Mouse (Mus musculus): ENCODE results near the gene Wbp1l.

Wbp1l gene

DNA sequence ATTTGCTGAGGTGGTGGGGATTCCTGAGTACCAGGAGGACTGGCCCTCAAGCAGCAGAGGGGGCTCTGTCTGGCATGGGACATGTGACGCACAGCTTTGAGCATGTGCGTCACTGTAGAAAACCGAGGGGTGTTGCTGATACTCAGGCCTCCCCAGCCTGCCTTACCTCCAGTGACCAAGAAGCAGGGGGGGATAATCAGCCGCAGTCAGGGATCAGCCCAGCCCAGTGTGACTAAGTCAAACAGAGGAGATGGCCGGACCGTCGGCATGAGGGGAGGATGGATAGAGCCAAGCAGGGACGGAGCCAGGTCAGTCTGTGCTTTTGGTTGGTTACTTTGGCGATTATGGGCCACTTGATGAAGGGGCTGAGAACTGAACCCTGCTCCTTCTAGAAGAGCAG is 32.8 kb downstream of the Wbp1l start:
- no peak for DNase-seq

- no peak for DNase-seq
Measured at GRCm38 (mm10) chr19:46635766-46636165, 36.9 kb downstream of the Wbp1l start.

- DNase-seq: no peak
Measured at GRCm38 (mm10) chr19:46637598-46637997, 38.7 kb downstream of the Wbp1l start.

- DNase-seq: no peak
Measured at GRCm38 (mm10) chr19:46639053-46639452, 40.2 kb downstream of the Wbp1l start.

DNA sequence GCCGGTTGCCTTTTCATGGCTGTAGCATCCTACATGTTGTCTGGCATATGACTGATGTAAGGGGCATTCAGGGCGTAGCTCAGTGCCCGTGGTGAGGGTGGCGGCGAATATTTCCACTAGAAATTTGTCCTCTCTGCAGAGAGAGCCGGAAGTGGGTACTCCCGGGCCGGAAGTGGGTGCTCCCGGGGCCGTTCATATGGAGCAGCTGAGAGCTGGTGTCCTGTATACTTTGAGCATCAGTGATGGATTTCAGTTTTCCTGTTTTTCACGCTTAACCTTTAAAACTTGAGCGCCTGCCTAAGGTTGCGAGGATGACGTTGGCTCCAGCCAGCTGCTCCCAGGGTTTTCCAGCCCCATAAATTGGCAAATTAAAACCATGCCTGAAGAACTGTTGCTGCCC is 40.6 kb downstream of the Wbp1l start:
- DNase-seq: peak; percentile 67

- no peak for DNase-seq
Measured at GRCm38 (mm10) chr19:46640780-46641179, 41.9 kb downstream of the Wbp1l start.

DNA sequence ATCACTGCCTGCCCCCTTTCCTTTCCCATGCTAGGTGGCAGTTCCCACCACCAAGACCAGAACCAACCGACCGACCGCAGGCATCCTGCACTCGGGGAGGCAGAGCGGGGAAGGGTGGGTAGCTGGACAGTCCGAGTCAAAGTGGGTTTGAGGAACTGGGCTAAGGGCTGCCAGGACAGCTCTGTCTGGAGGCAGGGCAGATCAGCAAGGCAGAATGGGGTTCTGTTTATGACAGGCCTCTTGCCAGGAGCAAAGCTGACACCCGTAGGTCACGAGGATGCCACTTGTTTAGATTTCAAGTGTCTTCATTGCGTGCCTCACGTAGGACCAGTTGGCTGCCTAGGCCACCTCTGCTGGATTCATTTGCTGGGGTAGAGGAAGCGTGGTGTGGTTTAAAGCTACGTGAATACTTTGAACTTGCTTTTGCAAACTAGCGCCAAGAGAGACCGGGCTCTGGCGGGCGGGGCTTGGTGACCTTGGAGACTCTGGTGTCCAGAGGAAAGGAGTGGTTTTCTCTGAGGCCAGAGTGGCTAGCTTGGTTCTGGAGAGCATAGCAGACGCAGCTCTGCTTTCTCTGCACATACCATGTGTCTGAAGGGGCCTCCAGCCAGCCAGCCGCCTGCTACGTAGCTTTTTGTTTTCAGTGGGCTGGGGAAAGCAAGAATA is 42.7 kb downstream of the Wbp1l start:
- DNase-seq: peak; percentile 87

GRCm38 (mm10) chr19:46642136-46642753 is 43.4 kb downstream of the Wbp1l start:
- no peak for DNase-seq

DNA sequence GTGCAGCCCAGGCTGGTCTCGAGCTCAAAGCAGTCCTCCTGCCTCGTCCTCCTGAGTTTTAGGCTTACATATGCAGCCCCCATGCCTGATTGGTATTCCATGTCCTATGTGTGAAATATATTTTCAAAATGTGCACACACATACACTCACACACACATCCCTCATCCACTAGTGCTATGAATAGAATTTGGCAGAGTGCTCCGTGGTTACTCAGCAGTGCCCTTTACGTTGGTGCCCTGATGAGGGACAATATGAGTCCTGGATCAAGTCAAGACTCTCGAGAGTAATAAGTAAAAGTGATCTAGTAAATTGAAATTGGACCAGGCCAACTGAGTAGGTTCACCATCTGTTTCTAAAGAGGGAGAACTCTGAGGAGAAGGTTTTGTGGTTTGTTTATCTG is 44.4 kb downstream of the Wbp1l start:
- no peak for DNase-seq

- no peak for DNase-seq
Measured at GRCm38 (mm10) chr19:46644343-46644792, 45.5 kb downstream of the Wbp1l start.

GRCm38 (mm10) chr19:46644793-46645602 is 46.1 kb downstream of the Wbp1l start:
- DNase-seq: peak; percentile 60

GRCm38 (mm10) chr19:46646041-46646481 is 47.2 kb downstream of the Wbp1l start:
- DNase-seq: no peak

- DNase-seq: no peak
Measured at GRCm38 (mm10) chr19:46647254-46647653, 48.4 kb downstream of the Wbp1l start.

DNA sequence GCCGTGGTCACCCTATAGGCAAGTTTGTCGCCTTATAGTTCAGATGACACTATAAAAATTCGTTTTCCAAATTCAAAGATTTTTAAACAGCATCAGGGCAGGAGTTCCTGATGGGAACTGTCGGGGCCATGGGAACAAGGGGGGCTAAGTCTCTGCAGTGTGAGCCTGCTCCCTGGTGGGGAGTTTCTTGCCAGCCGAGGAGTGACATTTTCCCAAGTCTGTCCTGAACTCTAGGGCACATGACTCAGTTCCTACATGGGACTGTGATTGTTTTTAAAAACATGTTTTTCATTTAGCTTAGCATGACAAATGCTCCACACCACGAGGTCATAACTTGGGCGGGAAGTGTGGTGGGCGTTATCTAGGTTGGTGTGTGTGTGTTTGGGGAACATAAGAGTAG is 49.0 kb downstream of the Wbp1l start:
- DNase-seq: peak; percentile 42

DNA sequence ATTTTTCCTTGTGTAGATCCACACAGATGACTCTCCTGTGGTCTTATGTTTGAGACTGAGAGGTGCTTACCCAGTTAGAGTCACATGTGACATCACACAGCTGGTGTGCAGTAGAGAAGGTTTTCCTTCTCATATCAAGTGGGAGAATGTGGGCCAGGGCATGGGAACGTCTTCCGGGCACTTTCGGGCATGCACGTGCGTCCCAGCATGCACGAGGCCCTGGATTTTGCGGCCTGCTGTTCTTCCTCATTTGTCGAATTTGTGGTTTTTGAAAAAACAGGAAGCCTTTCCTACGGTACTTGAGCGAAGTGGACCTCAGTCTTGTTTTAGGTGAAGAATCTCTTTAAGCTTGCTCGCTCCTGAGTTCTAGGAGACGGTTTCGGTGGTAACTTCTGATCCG is 49.7 kb downstream of the Wbp1l start:
- no peak for DNase-seq

DNA sequence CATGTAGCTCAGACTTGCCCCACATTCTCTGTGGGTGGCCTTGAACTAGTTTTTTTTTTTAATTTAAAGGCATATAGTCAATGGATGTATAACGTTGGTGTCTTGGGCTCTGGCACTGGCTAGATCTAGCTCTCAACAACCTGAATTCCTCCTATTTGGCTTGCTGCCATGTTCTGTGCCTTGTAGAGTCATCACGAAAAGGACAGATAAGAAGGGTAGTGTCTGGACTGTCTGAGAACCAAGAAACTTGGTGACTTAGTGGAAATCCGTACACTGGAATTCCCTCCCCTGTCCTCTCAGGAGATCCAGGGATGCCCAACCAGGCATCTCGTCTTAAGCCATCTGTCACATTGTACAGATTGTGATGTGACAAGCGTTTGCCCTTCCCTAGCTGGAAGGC is 54.3 kb downstream of the Wbp1l start:
- no peak for DNase-seq

GRCm38 (mm10) chr19:46653616-46654235 is 54.8 kb downstream of the Wbp1l start:
- DNase-seq: no peak

DNA sequence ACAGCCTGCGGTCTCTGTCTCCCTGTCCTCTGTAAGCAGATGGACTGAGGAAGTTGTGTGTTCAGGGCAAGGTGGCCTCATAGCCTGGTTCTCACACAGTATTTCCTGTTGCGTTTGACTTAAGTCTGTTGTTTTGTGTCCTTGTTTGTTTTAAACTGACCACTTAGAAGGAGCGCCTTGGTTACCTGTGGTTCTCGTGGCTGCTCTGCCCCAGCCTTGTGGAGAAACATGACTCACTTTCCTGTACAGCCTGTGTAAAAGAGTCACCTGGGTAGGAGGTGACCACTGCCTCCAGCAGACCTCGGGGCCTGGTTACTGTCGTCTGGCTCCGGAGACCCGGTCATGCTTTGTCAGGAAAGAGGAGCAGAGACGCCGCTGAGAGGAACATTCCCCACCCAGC is 56.7 kb downstream of the Wbp1l start:
- no peak for DNase-seq

DNA sequence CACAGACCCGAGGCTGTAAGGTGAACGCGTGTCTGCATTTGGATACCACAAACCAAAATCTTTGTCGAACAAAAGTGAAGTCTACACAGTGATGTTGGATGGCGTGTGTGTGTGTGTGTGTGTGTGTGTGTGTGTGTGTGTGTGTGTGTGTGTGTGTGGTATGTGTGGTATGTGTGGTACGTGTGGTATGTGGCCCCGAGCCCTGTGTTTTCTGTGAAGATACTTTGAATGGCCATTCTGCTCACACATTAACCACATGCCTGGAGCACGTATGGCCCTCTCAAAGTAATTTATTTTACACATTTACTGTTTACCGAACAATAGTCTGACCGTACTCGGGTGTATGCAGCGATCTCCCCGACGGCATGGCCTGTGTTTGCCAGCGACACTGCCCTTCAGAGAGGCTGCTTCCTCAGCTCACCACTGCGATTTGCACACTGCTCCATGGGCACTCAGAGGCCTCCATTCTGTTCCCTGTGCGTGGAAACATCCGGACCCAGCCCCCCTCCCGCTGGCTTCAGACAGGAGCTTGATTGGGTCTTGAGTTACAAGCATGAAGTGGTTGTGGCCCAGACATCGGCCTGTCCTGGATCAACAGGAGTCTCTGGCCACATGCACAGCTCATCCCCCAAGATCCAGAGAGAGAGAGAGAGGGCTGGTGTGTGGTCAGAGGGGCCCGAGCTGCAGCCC is 57.4 kb downstream of the Wbp1l start:
- no peak for DNase-seq

GRCm38 (mm10) chr19:46657339-46658020 is 58.6 kb downstream of the Wbp1l start:
- peak; percentile 60 for DNase-seq

GRCm38 (mm10) chr19:46658348-46658747 is 59.5 kb downstream of the Wbp1l start:
- DNase-seq: no peak

GRCm38 (mm10) chr19:46658851-46659250 is 60.0 kb downstream of the Wbp1l start:
- DNase-seq: no peak
